Mouse (Mus musculus) stomach, postnatal 0 days (tissue): ENCODE measurements around the gene Vash2. TPM values are rescaled to one million over a fixed set of nuclear protein-coding genes. Genes with fewer than 3 reads are reported as not detected.
A peak's percentile ranks its signal among the peaks of the same experiment; 100 is the strongest.
"Not testable (repeated sequence)": the region's sequence is repeated elsewhere in the genome, so short reads cannot be mapped to it uniquely, and the experiment has no call there.

Source experiments
- ATAC-seq: fragments of 200-750 bp; cut with Nextera tagmentation; 2 replicates; pipeline ENCODE4 v1.8.0; 2017; ENCODE audit not compliant: low FRiP score, low TSS enrichment
- DNase-seq: peaks from one replicate; pipeline ENCODE4 v3.0.0-alpha.2; 2016; ENCODE audit warnings: low spot score
- H3K27ac ChIP-seq: fragments of 300-500 bp; sonication (generic); replicated peaks from 2 replicates; pipeline ENCODE4 v1.5.1; 2014; ENCODE audit warnings: mild to moderate bottlenecking, control low read depth
- H3K27me3 ChIP-seq: fragments of 300-500 bp; sonication (generic); 2 replicates; pipeline ENCODE4 v1.6.1; 2014; ENCODE audit warnings: low read length; ENCODE audit not compliant: control insufficient read depth, insufficient read depth
- H3K36me3 ChIP-seq: fragments of 300-500 bp; sonication (generic); 2 replicates; pipeline ENCODE4 v1.6.1; 2014; ENCODE audit warnings: low read length, mixed read lengths; ENCODE audit not compliant: control insufficient read depth, insufficient read depth
- H3K4me1 ChIP-seq: fragments of 300-500 bp; sonication (generic); replicated peaks from 2 replicates; pipeline ENCODE4 v1.6.1; 2014; ENCODE audit warnings: antibody characterized with exemption; ENCODE audit not compliant: control insufficient read depth, insufficient read depth
- H3K4me2 ChIP-seq: fragments of 300-500 bp; sonication (generic); replicated peaks from 2 replicates; pipeline ENCODE4 v1.6.1; 2014; ENCODE audit warnings: low read depth, mild to moderate bottlenecking, control low read depth, moderate library complexity
- H3K4me3 ChIP-seq: fragments of 300-500 bp; sonication (generic); 2 replicates; pipeline ENCODE4 v1.5.1; 2014; ENCODE audit warnings: low read depth, low read length, control low read depth
- H3K9ac ChIP-seq: fragments of 300-500 bp; sonication (generic); 2 replicates; pipeline ENCODE4 v1.6.1; 2014; ENCODE audit warnings: mild to moderate bottlenecking, low read length, control low read depth, mixed read lengths
- H3K9me3 ChIP-seq: fragments of 300-500 bp; sonication (generic); 2 replicates; pipeline ENCODE4 v1.6.1; 2016; ENCODE audit warnings: low read length; ENCODE audit not compliant: control insufficient read depth
- CTCF ChIP-seq: IDR thresholded peaks from 2 replicates; pipeline ENCODE4 v1.5.1; 2016; ENCODE audit warnings: antibody characterized with exemption, low read depth, mild to moderate bottlenecking, moderate library complexity
- EP300 ChIP-seq: optimal IDR thresholded peaks from 2 replicates; pipeline ENCODE3; 2016; ENCODE audit warnings: antibody characterized with exemption
- WGBS: fragments of 180-500 bp; shearing (Covaris S2); extraction: QIAGEN DNeasy Blood & Tissue Kit; methylation state at CpG from one replicate; pipeline ENCODE4 v1.1.7; 2014; 5-methylcytosine and 5-hydroxymethylcytosine counted together
- polyA plus RNA-seq: library from polyadenylated mRNA; unstranded; fragments of >200 nt; fragmentation: Nextera tagmentation; extraction: Ambion mirVana; gene quantifications from 2 replicates; pipeline ENCODE4 v1.2.1, GENCODE M21; 2015

The Vash2 gene
- 3.8 and 4.2 TPM in 2 replicates for polyA plus RNA-seq

DNA sequence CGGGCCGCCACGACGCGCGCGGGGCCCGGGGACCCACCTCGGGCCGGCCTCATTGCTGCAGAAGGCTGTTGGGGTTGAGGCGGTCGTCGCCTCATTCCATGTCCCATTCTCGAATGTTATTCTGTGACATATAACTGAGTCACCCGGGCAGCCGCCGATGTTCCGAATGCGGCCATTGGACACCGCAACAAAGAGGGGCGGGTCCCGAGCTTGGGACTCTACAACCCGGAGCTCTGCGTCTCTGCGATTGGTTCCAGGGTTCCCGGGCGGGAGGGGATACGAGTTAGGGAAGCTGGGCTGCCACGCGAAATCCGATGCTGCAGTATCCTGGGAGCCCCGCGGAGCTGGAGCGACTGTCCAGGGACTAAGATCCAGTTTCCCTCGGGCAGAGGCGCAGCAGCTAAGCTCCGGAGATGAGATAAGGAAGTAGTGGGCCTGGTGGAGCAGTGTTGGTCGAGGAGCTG, at the start of gene Vash2:
Vash2 (minus strand) TSS at position 197 of the 464 bp plus-strand sequence.
- Histone ChIP-seq H3K9ac (peak within 1 kb of the TSS; percentile 68), H3K4me3 (peak within 1 kb of the TSS; percentile 63), H3K4me1 (peaks cover 2% of the 10 kb centered on the region; the same call in 1 of the 2 replicates), H3K9me3 (no peaks in the 10 kb centered on the region), H3K27ac (peak within 1 kb of the TSS; percentile 77), H3K36me3 (no peaks in the 10 kb centered on the region), H3K4me2 (peak within 1 kb of the TSS; percentile 91), H3K27me3 (no peaks in the 10 kb centered on the region)
- TF ChIP-seq EP300: no peak
- TF ChIP-seq CTCF: no peak
- ATAC-seq (peak; percentile 96), DNase-seq (peak; percentile 85)
- under 1% methylated on average over 35 of the region's 38 CpGs for WGBS

GRCm38 (mm10) chr1:191026021-191026713, 47.1 kb upstream of the Vash2 start, which contains the start of gene Flvcr1:
TSS of gene Flvcr1 (minus strand) at chr1:191026158.
- Histone ChIP-seq H3K4me2 (peak within 1 kb of the TSS; percentile 96), H3K36me3 (0 out of 2 replicates have a peak, but pooled peaks cover 5% of the 10 kb centered on the region), H3K27ac (peak within 1 kb of the TSS; percentile 78), H3K27me3 (no peaks in the 10 kb centered on the region), H3K9ac (peak within 1 kb of the TSS; percentile 86), H3K4me1 (peaks cover 8% of the 10 kb centered on the region), H3K4me3 (peak within 1 kb of the TSS; percentile 78), H3K9me3 (no peaks in the 10 kb centered on the region)
- ATAC-seq: peak; percentile 100
- WGBS: under 1% methylated on average over 49 of the region's 50 CpGs
- TF ChIP-seq EP300: no peak
- peak; percentile 61 for TF ChIP-seq CTCF
- DNase-seq: peak; percentile 99

- DNase-seq: peak; percentile 39
- ATAC-seq: peak; percentile 7; the same call in 1 of the 2 replicates
- Histone ChIP-seq H3K27me3 (no peaks in the 10 kb centered on the region), H3K4me3 (peak overlapping the region; percentile 78), H3K27ac (peak overlapping the region; percentile 78), H3K9me3 (no peaks in the 10 kb centered on the region), H3K36me3 (0 out of 2 replicates have a peak, but pooled peaks cover 5% of the 10 kb centered on the region), H3K4me2 (peak overlapping the region; percentile 96), H3K4me1 (peaks cover 8% of the 10 kb centered on the region), H3K9ac (peak overlapping the region; percentile 86)
- TF ChIP-seq EP300 (no peak), CTCF (no peak)
- WGBS: 2% methylated on average over 67 of the region's 69 CpGs
Measured at GRCm38 (mm10) chr1:191025016-191026012, 46.2 kb upstream of the Vash2 start.

DNA sequence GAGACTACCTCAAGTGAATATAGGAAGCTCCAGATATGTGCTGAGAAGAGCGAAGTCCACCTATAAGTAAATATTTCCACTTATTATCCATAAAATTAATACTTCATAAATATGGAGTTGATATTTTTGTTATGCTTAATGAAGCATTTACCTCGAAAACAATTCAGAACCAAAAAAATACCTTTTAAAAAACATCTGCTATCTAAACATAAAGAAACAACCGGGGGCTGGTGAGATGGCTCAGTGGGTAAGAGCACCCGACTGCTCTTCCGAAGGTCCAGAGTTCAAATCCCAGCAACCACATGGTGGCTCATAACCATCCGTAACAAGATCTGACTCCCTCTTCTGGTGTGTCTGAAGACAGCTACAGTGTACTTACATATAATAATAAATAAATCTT, 44.7 kb upstream of the Vash2 start:
- not testable (repeated sequence) for H3K27ac ChIP-seq, H3K27me3 ChIP-seq, DNase-seq, H3K4me2 ChIP-seq, ATAC-seq, H3K36me3 ChIP-seq, H3K9me3 ChIP-seq, H3K9ac ChIP-seq, H3K4me1 ChIP-seq, H3K4me3 ChIP-seq
- WGBS: 90% methylated on average over 5 of the region's 6 CpGs

DNA sequence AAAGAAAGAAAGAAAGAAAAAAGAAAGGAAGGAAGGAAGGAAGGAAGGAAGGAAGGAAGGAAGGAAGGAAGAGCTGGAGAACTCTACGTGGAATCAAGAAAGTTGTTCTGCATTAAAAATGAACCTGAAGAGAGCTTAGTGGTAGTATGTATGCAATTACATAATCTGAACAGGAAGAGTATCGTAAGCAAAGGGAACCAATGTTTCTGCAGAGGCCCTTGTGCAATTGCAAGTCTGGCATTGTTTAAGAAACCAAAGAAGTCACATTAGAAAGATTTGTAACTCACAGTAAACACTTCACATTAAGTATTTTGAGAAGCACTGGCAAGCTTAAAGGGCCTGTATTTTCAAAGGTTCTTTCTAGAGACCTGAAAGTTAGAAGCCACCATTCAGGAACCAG, 44.0 kb upstream of the Vash2 start:
- Histone ChIP-seq H3K27ac (no peak overlapping the region), H3K9me3 (no peaks in the 10 kb centered on the region), H3K4me2 (no peak overlapping the region), H3K9ac (no peak overlapping the region), H3K4me1 (peaks cover 8% of the 10 kb centered on the region), H3K36me3 (0 out of 2 replicates have a peak, but pooled peaks cover 5% of the 10 kb centered on the region), H3K27me3 (no peaks in the 10 kb centered on the region), H3K4me3 (no peak overlapping the region)
- 63% methylated on average over 2 of the region's 2 CpGs for WGBS
- TF ChIP-seq CTCF (no peak), EP300 (no peak)
- DNase-seq (no peak), ATAC-seq (no peak)
